Mouse (Mus musculus) C3H10T1/2 (cell line): ENCODE measurements around the gene Msx2. TPM values are rescaled to one million over a fixed set of nuclear protein-coding genes. Genes with fewer than 3 reads are reported as not detected.

Experiments used
- polyA plus RNA-seq, 2 experiments: library from polyadenylated mRNA; unstranded; fragments of >200 nt; fragmentation: generic; extraction: Trizol; gene quantifications; one replicate each; pipeline ENCODE4 v1.2.1; 2012; ENCODE audit warnings: missing spikeins in 2 of 2

The Msx2 gene
- 1 to 10 TPM in 1 of 2 experiments, under 1 TPM in 1; 0.79 to 1.6 TPM for polyA plus RNA-seq

DNA sequence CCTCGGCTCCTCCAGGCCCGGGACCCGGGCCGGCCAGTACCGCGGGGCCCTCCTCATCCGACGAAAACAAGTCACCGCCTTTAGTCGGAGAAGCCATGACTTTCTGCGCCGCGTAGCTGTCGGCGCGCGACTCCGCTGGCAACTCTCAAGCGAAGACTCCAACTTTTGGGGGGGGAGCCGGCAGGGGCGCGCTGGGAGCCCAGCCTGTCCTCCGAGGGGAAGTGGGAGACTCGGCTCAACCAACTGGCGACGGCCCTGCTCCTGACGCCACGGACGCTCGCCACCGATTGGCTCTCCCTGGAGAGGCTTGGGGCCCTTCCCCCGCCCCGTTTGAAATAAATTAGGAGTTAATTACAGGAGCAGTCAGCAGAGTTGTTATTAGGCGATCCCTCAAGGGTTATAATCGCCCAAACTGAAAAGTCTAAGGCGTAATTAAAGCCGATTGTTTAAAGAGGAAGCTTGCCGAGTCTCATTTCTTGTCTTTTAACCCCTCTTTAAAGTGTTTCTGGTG, at the start of gene Msx2:
Gene Msx2, minus strand, starts transcription at position 461 of the 511 bp plus-strand sequence.

Other genes with a start within 250 kb of the Msx2 start
- gene Ror2, start 186.9 kb downstream of the Msx2 start, polyA plus RNA-seq = 1 to 10 TPM; 2.5 to 6.5 TPM
- 10 to 100 TPM in 1 of 2 experiments, 1 to 10 TPM in 1; 4.7 to 18.3 TPM for gene Sptlc1, start 95.7 kb downstream of the Msx2 start, polyA plus RNA-seq